9 mouse cellular contexts compared by ENCODE assay signal in the genomic region with DNA sequence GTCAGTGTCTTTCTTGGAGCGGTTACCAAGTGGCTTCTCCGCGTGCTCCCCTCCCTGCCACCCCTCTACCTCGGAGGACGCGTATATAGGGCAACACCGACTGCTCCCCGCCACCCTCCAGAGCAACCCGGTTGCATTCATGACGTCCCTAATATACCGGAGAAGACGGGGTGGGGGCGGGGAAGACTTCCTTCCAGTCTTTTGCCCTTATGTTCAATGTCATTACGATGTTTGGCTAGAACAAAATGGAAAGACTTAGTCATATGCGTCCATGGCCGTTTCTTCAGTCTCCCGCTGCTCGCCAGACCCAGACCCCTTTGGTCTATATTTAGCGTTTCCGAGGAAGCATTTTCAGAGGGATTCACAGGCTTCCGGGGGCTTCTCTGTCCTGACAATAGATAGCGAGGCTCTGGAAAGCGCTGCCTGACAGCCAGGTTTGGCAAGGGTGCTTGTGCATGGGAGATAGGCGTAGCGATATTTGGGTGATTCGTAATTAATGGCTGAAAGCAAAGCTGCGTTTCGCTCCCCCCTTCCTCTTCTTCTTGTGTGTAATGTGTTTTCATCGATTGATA. TPM values are rescaled to one million over a fixed set of nuclear protein-coding genes. Genes with fewer than 3 reads are reported as not detected.
DNase-seq lines count a peak whose midpoint lies in the region; ATAC-seq lines count a peak whose summit lies in the region.
"Had no signal": no experiment of that assay in that cellular context is flagged by ENCODE, and none has a peak within 500 bp of the region (broad histone marks: within the 10 kb centered on the region; RNA-seq: fewer than 3 reads in every experiment).

No protein-coding gene starts in this region.

- no peak for ATAC-seq in megakaryocyte, adult 5-6 weeks (ENCODE audit: poor library complexity, severe bottlenecking)
- peak; percentile 45; the same call in 1 of the 2 replicates for ATAC-seq in intestine, embryonic 14.5 days (replicated peaks; ENCODE audit: low FRiP score, low TSS enrichment, low read depth)
- ATAC-seq in liver, embryonic 16.5 days (ENCODE audit: low read depth): no peak
- peak; percentile 29; the same call in 1 of the 2 replicates for ATAC-seq in stomach, embryonic 14.5 days (ENCODE audit: insufficient number of reproducible peaks, insufficient read depth, low FRiP score, low read depth)

- H3K4me3 ChIP-seq in megakaryocyte, embryonic 14.5 days (replicated peaks): peak overlapping the region; percentile 79
- H3K4me3 ChIP-seq in embryonic facial prominence, embryonic 10.5 days: peak overlapping the region; percentile 78
- peak overlapping the region; percentile 63 for H3K4me3 ChIP-seq in intestine, embryonic 14.5 days (ENCODE audit: low read depth, low read length)
- peak overlapping the region; percentile 50 for H3K4me3 ChIP-seq in liver, embryonic 16.5 days (ENCODE audit: low read depth, low read length)
- H3K4me3 ChIP-seq in stomach, embryonic 14.5 days (ENCODE audit: low read depth, low read length): peak overlapping the region; percentile 56
- H3K4me3 ChIP-seq: myocyte had no signal

- no peaks in the 10 kb centered on the region for H3K36me3 ChIP-seq in megakaryocyte, embryonic 14.5 days (replicated peaks; ENCODE audit: low read length)
- no peaks in the 10 kb centered on the region for H3K36me3 ChIP-seq in embryonic facial prominence, embryonic 10.5 days (replicated peaks)
- H3K36me3 ChIP-seq in intestine, embryonic 14.5 days (ENCODE audit: control insufficient read depth, insufficient read depth, low read length): no peaks in the 10 kb centered on the region
- no peaks in the 10 kb centered on the region for H3K36me3 ChIP-seq in liver, embryonic 16.5 days (ENCODE audit: control insufficient read depth, insufficient read depth)
- H3K36me3 ChIP-seq in stomach, embryonic 14.5 days (ENCODE audit: control insufficient read depth, insufficient read depth, low read length): no peaks in the 10 kb centered on the region

- DNase-seq in embryonic facial prominence, embryonic 10.5 days (ENCODE audit: low spot score): no peak
- no peak for DNase-seq in intestine, embryonic 14.5 days (ENCODE audit: low spot score)
- no peak for DNase-seq in urinary bladder, adult 18-20 months (ENCODE audit: low spot score in 2 of 2)
- no peak for DNase-seq in kidney, postnatal 25 days

- H3K4me1 ChIP-seq in megakaryocyte, embryonic 14.5 days: peaks cover 7% of the 10 kb centered on the region
- peaks cover 16% of the 10 kb centered on the region for H3K4me1 ChIP-seq in embryonic facial prominence, embryonic 10.5 days
- H3K4me1 ChIP-seq in intestine, embryonic 14.5 days (replicated peaks; ENCODE audit: control insufficient read depth, insufficient read depth, low read length): 0 out of 2 replicates have a peak, but pooled peaks cover 3% of the 10 kb centered on the region
- H3K4me1 ChIP-seq in liver, embryonic 16.5 days (ENCODE audit: control insufficient read depth, low read depth, low read length): no peaks in the 10 kb centered on the region
- H3K4me1 ChIP-seq in stomach, embryonic 14.5 days (ENCODE audit: control insufficient read depth, insufficient read depth, low read length): no peaks in the 10 kb centered on the region

- no peaks in the 10 kb centered on the region for H3K9me3 ChIP-seq in megakaryocyte, embryonic 14.5 days
- H3K9me3 ChIP-seq in embryonic facial prominence, embryonic 10.5 days: no peaks in the 10 kb centered on the region
- H3K9me3 ChIP-seq in intestine, embryonic 14.5 days (ENCODE audit: control insufficient read depth, low read length): no peaks in the 10 kb centered on the region
- H3K9me3 ChIP-seq in liver, embryonic 16.5 days (replicated peaks; ENCODE audit: control insufficient read depth, low read length): no peaks in the 10 kb centered on the region
- H3K9me3 ChIP-seq in stomach, embryonic 14.5 days (ENCODE audit: control insufficient read depth, low read depth, low read length): no peaks in the 10 kb centered on the region

- peak overlapping the region; percentile 83 for H3K27ac ChIP-seq in embryonic facial prominence, embryonic 10.5 days (replicated peaks)
- H3K27ac ChIP-seq in intestine, embryonic 14.5 days (ENCODE audit: low read depth): peak overlapping the region; percentile 38; the same call in 1 of the 2 replicates
- no peak overlapping the region for H3K27ac ChIP-seq in liver, embryonic 16.5 days (ENCODE audit: low read length)
- H3K27ac ChIP-seq in stomach, embryonic 14.5 days (ENCODE audit: low read length): no peak overlapping the region

- H3K9ac ChIP-seq in intestine, embryonic 14.5 days (ENCODE audit: low read length): peak overlapping the region; percentile 43
- H3K9ac ChIP-seq in liver, embryonic 16.5 days (ENCODE audit: low read depth, low read length): no peak overlapping the region
- peak overlapping the region; percentile 25; the same call in 1 of the 2 replicates for H3K9ac ChIP-seq in stomach, embryonic 14.5 days (replicated peaks; ENCODE audit: low read depth, low read length)

- peak overlapping the region; percentile 99 for H3K4me2 ChIP-seq in intestine, embryonic 14.5 days (ENCODE audit: low read length)
- peak overlapping the region; percentile 59 for H3K4me2 ChIP-seq in liver, embryonic 16.5 days (ENCODE audit: low read depth, low read length)
- peak overlapping the region; percentile 89 for H3K4me2 ChIP-seq in stomach, embryonic 14.5 days (replicated peaks; ENCODE audit: low read depth, low read length)

- peaks cover 40% of the 10 kb centered on the region for H3K27me3 ChIP-seq in megakaryocyte, embryonic 14.5 days (replicated peaks)
- peaks cover 39% of the 10 kb centered on the region for H3K27me3 ChIP-seq in embryonic facial prominence, embryonic 10.5 days (replicated peaks; ENCODE audit: low read depth, poor library complexity, severe bottlenecking)
- H3K27me3 ChIP-seq in intestine, embryonic 14.5 days (replicated peaks; ENCODE audit: control insufficient read depth, insufficient read depth, low read length): peaks cover 29% of the 10 kb centered on the region; the same call in 1 of the 2 replicates
- H3K27me3 ChIP-seq in liver, embryonic 16.5 days (ENCODE audit: control insufficient read depth, insufficient read depth, low read depth, low read length): peaks cover 38% of the 10 kb centered on the region
- H3K27me3 ChIP-seq in stomach, embryonic 14.5 days (ENCODE audit: control insufficient read depth, insufficient read depth, low read length): peaks cover 10% of the 10 kb centered on the region; the same call in 1 of the 2 replicates

- under 1% methylated on average over 29 of the region's 29 CpGs for WGBS in embryonic facial prominence, embryonic 10.5 days
- under 1% methylated on average over 29 of the region's 29 CpGs for WGBS in intestine, embryonic 14.5 days
- 2% methylated on average over 29 of the region's 29 CpGs for WGBS in liver, embryonic 16.5 days (ENCODE audit: insufficient replicate concordance)
- WGBS in stomach, embryonic 14.5 days: 1% methylated on average over 29 of the region's 29 CpGs

RNA-seq across cellular contexts. Expression of gene Ctnnd2, which starts 1.1 kb away (rescaled TPM):
- 0.08 TPM in 1 of 2 replicates, not detected in the other for polyA plus RNA-seq in megakaryocyte, embryonic 14.5 days (2012; ENCODE audit: insufficient read depth, low replicate concordance)
- total RNA-seq in megakaryocyte, adult 5-6 weeks (2015): 0.51 and 1.1 TPM in 2 replicates
- total RNA-seq in megakaryocyte, adult 5-6 weeks (2017): 0.26 and 4.1 TPM in 2 replicates
- polyA plus RNA-seq in embryonic facial prominence, embryonic 10.5 days (2016; fragmentation: Nextera tagmentation; extraction: Ambion mirVana): 13.3 and 14.4 TPM in 2 replicates
- polyA plus RNA-seq in intestine, embryonic 14.5 days (2014; fragmentation: Nextera tagmentation; extraction: Ambion mirVana): 3.6 and 3.8 TPM in 2 replicates
- polyA plus RNA-seq in liver, embryonic 16.5 days (2015; fragmentation: Nextera tagmentation; extraction: Ambion mirVana): 0.15 and 0.28 TPM in 2 replicates
- 6.7 and 7.2 TPM in 2 replicates for polyA plus RNA-seq in stomach, embryonic 14.5 days (2014; fragmentation: Nextera tagmentation; extraction: Ambion mirVana)

Comparison
In these comparisons a context has a peak if more than half of its experiments do, and no peak if none do; other contexts are left out.
1. ATAC-seq: peak in intestine, embryonic 14.5 days (single experiment) and stomach, embryonic 14.5 days (single experiment); none in megakaryocyte, adult 5-6 weeks (single experiment) and liver, embryonic 16.5 days (single experiment).
2. H3K27ac ChIP-seq: peak in embryonic facial prominence, embryonic 10.5 days (single experiment) and intestine, embryonic 14.5 days (single experiment); none in liver, embryonic 16.5 days (single experiment) and stomach, embryonic 14.5 days (single experiment).
3. Peak in every context shown above with its lines, with median percentiles within 50 percentile points of each other: H3K4me3 ChIP-seq and H3K4me2 ChIP-seq.